Mouse (Mus musculus) MEL (cell line): Measurements from ENCODE around the gene Cdk1. TPM values are rescaled to one million over a fixed set of nuclear protein-coding genes. Genes with fewer than 3 reads are reported as not detected.

Experiments
- DNase-seq: peaks from one replicate; pipeline ENCODE4 v3.0.0; 2011; ENCODE audit warnings: low read depth, low spot score
- H3K27ac ChIP-seq: 2 replicates; pipeline ENCODE4 v1.5.1; 2012; ENCODE audit warnings: low read depth, mild to moderate bottlenecking, control low read depth, low read length, moderate library complexity; ENCODE audit not compliant: control insufficient read depth
- H3K27me3 ChIP-seq, 2 experiments: fragments of 150-350 bp in 1 of 2; sonication (generic) in 1 of 2; 2 replicates each; pipeline ENCODE4 v1.6.1; 2012; ENCODE audit warnings: low read length in 2 of 2, mild to moderate bottlenecking in 2 of 2, improper control_type of control experiment in 1 of 2, moderate library complexity in 1 of 2; ENCODE audit not compliant: insufficient read depth in 2 of 2, control insufficient read depth in 1 of 2
- H3K36me3 ChIP-seq, 2 experiments: 2 replicates each; pipeline ENCODE4 v1.6.1; 2012 to 2014; ENCODE audit warnings: low read length in 2 of 2, improper control_type of control experiment in 1 of 2, inconsistent platforms in 1 of 2, mild to moderate bottlenecking in 1 of 2; ENCODE audit not compliant: insufficient read depth in 2 of 2, control insufficient read depth in 1 of 2
- H3K4me1 ChIP-seq, 2 experiments: fragments of 150-350 bp in 1 of 2; sonication (generic) in 1 of 2; 2 replicates each; pipeline ENCODE4 v1.6.1; 2012; ENCODE audit warnings: low read length in 2 of 2, improper control_type of control experiment in 1 of 2, mild to moderate bottlenecking in 1 of 2; ENCODE audit not compliant: insufficient read depth in 2 of 2, control insufficient read depth in 1 of 2
- H3K4me3 ChIP-seq, 2 experiments: fragments of 150-350 bp in 1 of 2; sonication (generic) in 1 of 2; 2 replicates each; pipeline ENCODE4 v1.5.1; 2012; ENCODE audit warnings: low read depth in 2 of 2, low read length in 2 of 2, mild to moderate bottlenecking in 2 of 2, moderate library complexity in 2 of 2, control low read depth in 1 of 2, improper control_type of control experiment in 1 of 2; ENCODE audit not compliant: control insufficient read depth in 1 of 2, insufficient read depth in 1 of 2
- H3K79me2 ChIP-seq: 2 replicates; pipeline ENCODE4 v1.6.1; 2012; ENCODE audit warnings: mild to moderate bottlenecking, low read length, moderate library complexity; ENCODE audit not compliant: control insufficient read depth, poor library complexity, insufficient read depth
- H3K9ac ChIP-seq: 2 replicates; pipeline ENCODE4 v1.6.1; 2012; ENCODE audit warnings: low read depth, mild to moderate bottlenecking, control low read depth, low read length, moderate library complexity; ENCODE audit not compliant: control insufficient read depth, poor library complexity, severe bottlenecking
- H3K9me3 ChIP-seq: fragments of 150-350 bp; sonication (generic); replicated peaks from 2 replicates; pipeline ENCODE4 v1.6.1; 2012; ENCODE audit warnings: mild to moderate bottlenecking, low read length, improper control_type of control experiment, moderate library complexity; ENCODE audit not compliant: insufficient read depth
- CHD1 ChIP-seq: IDR thresholded peaks from 2 replicates; pipeline ENCODE4 v1.6.1; 2012; ENCODE audit warnings: low read depth, mild to moderate bottlenecking, inconsistent platforms, low read length, improper control_type of control experiment
- CHD2 ChIP-seq: IDR thresholded peaks from 2 replicates; pipeline ENCODE4 v1.6.1; 2011; ENCODE audit warnings: low read length, improper control_type of control experiment
- CTCF ChIP-seq, 3 experiments: IDR thresholded peaks in 2 of 3; conservative IDR thresholded peaks in 1 of 3; 2 replicates each; pipeline ENCODE4 v1.5.1; 2011 to 2012; ENCODE audit warnings: low read length in 3 of 3, low read depth in 2 of 3, mild to moderate bottlenecking in 2 of 3, improper control_type of control experiment in 1 of 3, inconsistent platforms in 1 of 3, mixed read lengths in 1 of 3, moderate library complexity in 1 of 3; ENCODE audit not compliant: control insufficient read depth in 1 of 3, insufficient read depth in 1 of 3, poor library complexity in 1 of 3, severe bottlenecking in 1 of 3
- E2F4 ChIP-seq: IDR thresholded peaks from 2 replicates; pipeline ENCODE4 v1.6.1; 2011; ENCODE audit warnings: low read depth, low read length, improper control_type of control experiment, borderline replicate concordance
- ELF1 ChIP-seq: IDR thresholded peaks from 2 replicates; pipeline ENCODE4 v1.6.1; 2014; ENCODE audit warnings: low read depth, mild to moderate bottlenecking, inconsistent platforms, low read length, improper control_type of control experiment, moderate library complexity
- EP300 ChIP-seq, 2 experiments: IDR thresholded peaks; 2 replicates each; pipeline ENCODE4 v1.6.1; 2011; ENCODE audit warnings: improper control_type of control experiment in 2 of 2, low read length in 2 of 2, low read depth in 1 of 2, mild to moderate bottlenecking in 1 of 2
- ETS1 ChIP-seq: IDR thresholded peaks from 2 replicates; pipeline ENCODE4 v1.6.1; 2012; ENCODE audit warnings: low read depth, mild to moderate bottlenecking, inconsistent platforms, low read length, improper control_type of control experiment, moderate library complexity
- GATA1 ChIP-seq: IDR thresholded peaks from 2 replicates; pipeline ENCODE4 v1.6.1; 2011; ENCODE audit warnings: low read depth, low read length, improper control_type of control experiment
- HCFC1 ChIP-seq: IDR thresholded peaks from 2 replicates; pipeline ENCODE4 v1.6.1; 2012; ENCODE audit warnings: low read depth, mild to moderate bottlenecking, inconsistent platforms, low read length, improper control_type of control experiment, moderate library complexity
- JUND ChIP-seq: IDR thresholded peaks from 2 replicates; pipeline ENCODE4 v1.6.1; 2011; ENCODE audit warnings: low read depth, mild to moderate bottlenecking, improper control_type of control experiment, low read length
- MAX ChIP-seq: IDR thresholded peaks from 2 replicates; pipeline ENCODE4 v1.6.1; 2011; ENCODE audit warnings: low read length, improper control_type of control experiment
- MXI1 ChIP-seq: IDR thresholded peaks from 2 replicates; pipeline ENCODE4 v1.6.1; 2011; ENCODE audit warnings: mild to moderate bottlenecking, low read depth, low read length, improper control_type of control experiment
- NELFE ChIP-seq: IDR thresholded peaks from 2 replicates; pipeline ENCODE4 v1.6.1; 2011; ENCODE audit warnings: low read depth, low read length, improper control_type of control experiment
- NRF1 ChIP-seq: IDR thresholded peaks from 2 replicates; pipeline ENCODE4 v1.6.1; 2014; ENCODE audit warnings: low read depth, mild to moderate bottlenecking, inconsistent platforms, low read length, improper control_type of control experiment, moderate library complexity; ENCODE audit not compliant: poor library complexity, insufficient read depth, severe bottlenecking
- RAD21 ChIP-seq: IDR thresholded peaks from 2 replicates; pipeline ENCODE4 v1.6.1; 2011; ENCODE audit warnings: mild to moderate bottlenecking, low read depth, low read length, improper control_type of control experiment
- RCOR1 ChIP-seq: IDR thresholded peaks from 2 replicates; pipeline ENCODE4 v1.6.1; 2012; ENCODE audit warnings: low read depth, mild to moderate bottlenecking, inconsistent platforms, low read length, improper control_type of control experiment
- SIN3A ChIP-seq: IDR thresholded peaks from 2 replicates; pipeline ENCODE4 v1.6.1; 2012; ENCODE audit warnings: low read length, improper control_type of control experiment, inconsistent platforms
- SMC3 ChIP-seq: IDR thresholded peaks from 2 replicates; pipeline ENCODE4 v1.6.1; 2011; ENCODE audit warnings: low read depth, low read length, improper control_type of control experiment
- TBP ChIP-seq: IDR thresholded peaks from 2 replicates; pipeline ENCODE4 v1.8.0; 2011; ENCODE audit warnings: low read depth, low read length, improper control_type of control experiment
- TCF12 ChIP-seq: IDR thresholded peaks from 2 replicates; pipeline ENCODE4 v1.6.1; 2014; ENCODE audit warnings: low read depth, mild to moderate bottlenecking, inconsistent platforms, low read length, improper control_type of control experiment, moderate library complexity
- UBTF ChIP-seq: IDR thresholded peaks from 2 replicates; pipeline ENCODE4 v1.6.1; 2012; ENCODE audit warnings: low read depth, mild to moderate bottlenecking, inconsistent platforms, low read length, improper control_type of control experiment, moderate library complexity, borderline replicate concordance; ENCODE audit not compliant: insufficient read depth
- USF1 ChIP-seq: IDR thresholded peaks from 2 replicates; pipeline ENCODE4 v1.6.1; 2014; ENCODE audit warnings: low read depth, mild to moderate bottlenecking, inconsistent platforms, low read length, improper control_type of control experiment, moderate library complexity
- USF2 ChIP-seq, 2 experiments: IDR thresholded peaks; 2 replicates each; pipeline ENCODE4 v1.6.1; 2011 to 2012; ENCODE audit warnings: improper control_type of control experiment in 2 of 2, low read length in 2 of 2, borderline replicate concordance in 1 of 2, inconsistent platforms in 1 of 2, low read depth in 1 of 2, mild to moderate bottlenecking in 1 of 2; ENCODE audit not compliant: insufficient read depth in 1 of 2
- ZC3H11A ChIP-seq: IDR thresholded peaks from 2 replicates; pipeline ENCODE4 v1.6.1; 2012; ENCODE audit warnings: low read depth, mild to moderate bottlenecking, inconsistent platforms, low read length, improper control_type of control experiment
- ZKSCAN1 ChIP-seq: IDR thresholded peaks from 2 replicates; pipeline ENCODE4 v1.6.1; 2012; ENCODE audit warnings: low read depth, mild to moderate bottlenecking, inconsistent platforms, low read length, improper control_type of control experiment, moderate library complexity
- ZMIZ1 ChIP-seq: IDR thresholded peaks from 2 replicates; pipeline ENCODE4 v1.6.1; 2012; ENCODE audit warnings: low read depth, mild to moderate bottlenecking, inconsistent platforms, low read length, improper control_type of control experiment, moderate library complexity
- polyA plus RNA-seq, 2 experiments: library from polyadenylated mRNA; stranded (reverse) in 1 of 2; unstranded in 1 of 2; fragments of >175 nt in 1 of 2; fragments of >200 nt in 1 of 2; gene quantifications; 2 replicates each; pipeline versions ENCODE4 v1.2.1 to v1.2.4; 2012; ENCODE audit warnings: low replicate concordance in 2 of 2, low read depth in 1 of 2; ENCODE audit not compliant: insufficient read length in 2 of 2, insufficient read depth in 1 of 2, missing spikeins in 1 of 2
- total RNA-seq: library from RNA; depleted of rRNA; stranded (reverse); fragments of 300-350 nt; gene quantifications from 2 replicates; pipeline ENCODE4 v1.2.3, GENCODE M21; 2012

Cdk1 gene
- total and polyA plus RNA-seq, 3 experiments, result 223 to 562 (median 311) TPM

DNA sequence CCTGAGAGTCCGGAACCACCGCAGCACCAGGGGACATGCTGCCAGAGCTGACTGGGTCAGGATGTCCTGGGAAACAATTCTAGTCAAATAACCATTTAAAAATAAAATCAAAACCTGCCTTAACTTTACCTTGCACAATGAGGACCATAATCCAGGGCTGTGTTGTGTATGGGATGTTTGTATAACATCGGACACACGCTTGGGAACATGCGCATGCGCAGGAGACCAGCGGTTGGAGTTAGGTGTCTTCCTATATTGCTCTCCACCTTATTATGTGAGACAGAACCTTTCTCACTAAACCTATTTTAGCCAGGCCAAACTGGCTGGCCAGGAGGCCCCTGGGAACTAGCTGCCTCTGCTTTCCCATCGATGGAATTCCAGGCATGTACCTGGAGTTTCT lies 32.4 kb upstream of the Cdk1 start:
- no peak overlapping the region for H3K9ac ChIP-seq
- no peak overlapping the region for H3K27ac ChIP-seq
- no peak overlapping the region for H3K4me3 ChIP-seq
- TF ChIP-seq HCFC1, result no peak
- no peak for TF ChIP-seq EP300 (IDR thresholded peaks at IDR 0.05; ENCODE audit: low read depth in 1 of 2, low read length in 2 of 2)
- TF ChIP-seq SMC3, result no peak
- TF ChIP-seq NRF1, result no peak
- no peak for TF ChIP-seq GATA1
- TF ChIP-seq JUND, result no peak
- TF ChIP-seq USF2 (IDR thresholded peaks at IDR 0.05; ENCODE audit: borderline replicate concordance in 1 of 2, insufficient read depth in 1 of 2, low read depth in 1 of 2, low read length in 2 of 2), result no peak
- TF ChIP-seq CHD2, result no peak
- TF ChIP-seq CTCF (IDR thresholded peaks at IDR 0.05 in 2 of 3, conservative IDR thresholded peaks at IDR 0.05 in 1 of 3; ENCODE audit: control insufficient read depth in 1 of 3, insufficient read depth in 1 of 3, low read depth in 2 of 3, low read length in 3 of 3, poor library complexity in 1 of 3, severe bottlenecking in 1 of 3), result no peak
- no peak for TF ChIP-seq ELF1
- TF ChIP-seq ZKSCAN1, result no peak
- no peak for TF ChIP-seq TCF12
- no peak for TF ChIP-seq MAX
- no peak for TF ChIP-seq ZC3H11A
- no peak for TF ChIP-seq CHD1
- H3K79me2 ChIP-seq, result no peaks in the 10 kb centered on the region
- no peaks in the 10 kb centered on the region for H3K9me3 ChIP-seq
- H3K27me3 ChIP-seq, result no peaks in the 10 kb centered on the region
- no peak for DNase-seq
- no peaks in the 10 kb centered on the region for H3K4me1 ChIP-seq
- no peaks in the 10 kb centered on the region for H3K36me3 ChIP-seq

DNA sequence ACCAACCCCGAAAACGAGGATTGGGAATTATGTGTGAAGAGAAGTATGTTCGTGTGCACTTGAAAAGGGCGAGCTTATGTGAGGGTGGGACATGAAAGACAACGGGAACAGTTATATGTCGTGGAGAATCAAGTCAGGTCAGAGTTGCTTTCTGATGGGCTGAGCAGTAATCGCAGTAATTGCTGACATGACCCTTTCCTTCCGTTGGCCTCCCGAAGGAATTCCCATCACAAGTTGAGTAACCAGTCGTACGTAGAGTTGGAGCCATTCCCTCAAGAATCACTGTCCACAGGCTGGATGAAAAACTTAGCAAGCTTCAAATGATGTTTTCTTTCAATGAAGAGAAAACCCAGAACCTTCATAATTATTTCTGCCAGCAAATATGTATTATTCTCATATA lies 31.9 kb upstream of the Cdk1 start:
- TF ChIP-seq HCFC1 (no peak), CHD1 (no peak), RAD21 (no peak), USF2 (IDR thresholded peaks at IDR 0.05; ENCODE audit: borderline replicate concordance in 1 of 2, insufficient read depth in 1 of 2, low read depth in 1 of 2, low read length in 2 of 2) (no peak), ELF1 (no peak)
- no peaks in the 10 kb centered on the region for H3K27me3 ChIP-seq
- no peak overlapping the region for H3K9ac ChIP-seq
- no peaks in the 10 kb centered on the region for H3K36me3 ChIP-seq
- no peaks in the 10 kb centered on the region for H3K79me2 ChIP-seq
- DNase-seq, result no peak
- no peaks in the 10 kb centered on the region for H3K4me1 ChIP-seq
- no peak overlapping the region for H3K4me3 ChIP-seq
- no peaks in the 10 kb centered on the region for H3K9me3 ChIP-seq
- H3K27ac ChIP-seq, result no peak overlapping the region

DNA sequence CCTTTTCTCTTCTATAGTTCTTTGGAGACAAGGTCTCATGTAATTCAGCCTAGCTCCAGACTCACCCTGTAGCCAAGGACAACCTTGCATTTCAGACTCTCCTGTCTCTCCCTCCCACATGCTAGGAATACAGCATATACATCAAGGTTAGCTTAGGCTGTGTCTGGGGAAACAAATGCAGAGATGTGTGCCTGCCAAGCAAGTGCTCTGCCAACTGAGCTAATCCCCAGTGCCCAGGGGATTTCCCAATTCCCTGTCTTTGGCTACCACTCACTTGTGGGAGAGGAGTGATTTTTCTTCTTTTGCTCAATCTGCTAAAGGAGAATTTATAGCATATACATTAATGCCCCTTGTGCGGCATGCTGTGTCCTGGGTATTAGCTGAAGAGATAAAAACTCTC lies 30.4 kb upstream of the Cdk1 start:
- Histone ChIP-seq H3K9ac (no peak overlapping the region), H3K4me3 (no peak overlapping the region), H3K36me3 (no peaks in the 10 kb centered on the region), H3K27me3 (no peaks in the 10 kb centered on the region), H3K79me2 (no peaks in the 10 kb centered on the region), H3K4me1 (no peaks in the 10 kb centered on the region), H3K9me3 (no peaks in the 10 kb centered on the region), H3K27ac (no peak overlapping the region)
- no peak for DNase-seq
- TF ChIP-seq TCF12 (no peak), NRF1 (no peak), ZKSCAN1 (no peak), UBTF (no peak), USF2 (IDR thresholded peaks at IDR 0.05; ENCODE audit: borderline replicate concordance in 1 of 2, insufficient read depth in 1 of 2, low read depth in 1 of 2, low read length in 2 of 2) (no peak), EP300 (IDR thresholded peaks at IDR 0.05; ENCODE audit: low read depth in 1 of 2, low read length in 2 of 2) (no peak), E2F4 (no peak), NELFE (no peak), TBP (no peak), RCOR1 (no peak), CHD1 (no peak), USF1 (no peak), MXI1 (no peak), CHD2 (no peak), ZMIZ1 (no peak), HCFC1 (no peak), SIN3A (no peak), ETS1 (no peak)
